Mouse (Mus musculus) inflammation-experienced regulatory T-cells, adult 6 months (primary cell): ENCODE measurements around the gene Pdzrn3. TPM values are rescaled to one million over a fixed set of nuclear protein-coding genes. Genes with fewer than 3 reads are reported as not detected.

ENCODE experiments used
- ATAC-seq: one replicate; pipeline ENCODE4 v1.8.0; 2017
- polyA plus RNA-seq, 3 experiments: library from polyadenylated mRNA; unstranded; fragments of 100-300 nt; shearing (Covaris generic); gene quantifications; one replicate each; pipeline ENCODE4 v1.2.1; 2017

Gene Pdzrn3
- polyA plus RNA-seq, 3 experiments from 2014 or later, result not detected

DNA sequence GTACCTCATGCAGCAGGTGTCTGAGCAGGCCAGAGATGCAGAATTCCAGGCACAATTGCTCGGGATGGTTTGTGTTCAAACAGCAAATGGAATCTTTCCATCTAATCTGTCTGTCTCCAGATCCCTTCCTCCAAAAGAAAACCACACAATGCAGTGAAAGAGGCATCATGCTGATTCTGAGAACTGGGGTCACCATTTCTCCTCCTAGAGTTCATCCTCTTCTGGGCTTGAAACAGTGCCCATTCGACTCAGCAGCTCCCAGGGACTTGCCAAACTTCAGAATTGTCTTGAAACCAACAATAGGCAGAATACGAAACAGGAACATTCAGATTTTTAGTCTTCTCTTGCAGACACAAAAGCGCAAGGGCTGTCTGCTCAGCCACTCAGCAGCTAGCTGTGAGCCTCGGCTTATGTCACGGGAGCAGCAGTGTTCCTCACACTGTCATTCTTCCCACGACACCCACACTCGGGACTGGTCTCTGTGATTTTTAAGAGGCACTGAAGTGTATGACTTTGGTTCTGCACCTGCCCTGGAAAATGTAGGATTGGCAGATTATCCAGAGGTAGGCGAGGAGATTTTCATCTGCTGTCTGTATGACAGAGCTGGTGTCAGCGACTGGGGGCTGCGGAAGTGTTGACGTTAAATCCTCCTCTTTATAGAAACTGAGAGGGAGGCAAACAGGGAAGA is 125.6 kb downstream of the Pdzrn3 start:
- no peak for ATAC-seq

DNA sequence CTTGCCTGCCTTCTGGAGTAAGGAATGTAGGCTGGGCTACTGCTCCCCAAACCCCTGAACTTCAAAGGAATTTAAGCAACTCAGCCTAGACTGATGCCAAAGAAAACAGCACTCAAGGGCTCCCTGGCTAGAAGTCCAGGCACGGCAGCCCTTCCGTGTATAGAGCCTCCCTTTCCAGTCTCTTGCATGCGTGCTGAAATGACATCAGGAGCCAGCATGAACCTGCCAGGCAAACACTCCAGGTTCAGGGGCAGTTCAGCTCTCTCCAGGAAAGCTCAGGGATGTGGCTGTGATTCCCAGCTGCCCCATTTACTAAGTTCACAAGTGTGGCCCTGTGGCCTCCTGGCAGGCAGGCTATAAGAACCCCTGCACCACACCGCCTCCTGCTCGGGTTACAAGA is 126.5 kb downstream of the Pdzrn3 start:
- ATAC-seq, result no peak

DNA sequence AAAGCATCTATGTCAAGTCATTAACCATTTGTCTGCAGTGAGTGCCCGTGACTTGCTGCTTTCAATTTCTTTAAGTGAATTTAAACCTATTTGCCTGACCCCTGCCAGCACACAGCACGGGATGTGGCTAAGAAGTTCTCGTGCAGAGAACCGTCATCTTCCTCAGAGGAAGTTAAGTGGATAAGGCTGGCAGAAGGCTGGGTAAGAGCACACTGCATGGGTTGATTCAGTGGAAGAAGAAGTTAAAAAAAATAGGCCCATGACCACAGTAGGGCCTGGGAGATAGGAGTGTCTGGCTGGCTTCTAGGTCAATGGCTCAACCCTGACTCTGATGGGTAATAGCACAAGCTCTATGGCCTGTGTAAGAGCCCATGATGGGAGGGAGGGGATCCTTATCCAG is 131.6 kb downstream of the Pdzrn3 start:
- ATAC-seq, result no peak

DNA sequence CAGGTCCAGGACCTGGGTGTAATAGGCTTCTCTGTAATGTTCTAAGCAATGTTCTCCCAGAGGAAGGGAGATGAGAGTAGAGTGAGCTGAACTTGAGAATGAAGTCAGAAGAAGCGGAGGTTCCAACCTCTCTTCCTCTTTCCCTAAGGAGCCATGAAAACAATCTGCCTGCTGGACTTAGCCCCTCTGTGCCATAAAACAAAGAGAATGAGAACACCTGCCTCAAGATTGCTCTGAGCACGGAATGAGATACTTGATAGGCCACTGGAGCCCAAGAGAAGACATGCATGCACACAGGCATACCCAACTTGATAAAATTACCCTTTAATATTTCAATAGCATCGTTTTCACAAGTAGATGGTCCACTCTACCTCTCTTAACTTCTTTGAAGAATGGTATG is 133.3 kb downstream of the Pdzrn3 start:
- ATAC-seq, result no peak

DNA sequence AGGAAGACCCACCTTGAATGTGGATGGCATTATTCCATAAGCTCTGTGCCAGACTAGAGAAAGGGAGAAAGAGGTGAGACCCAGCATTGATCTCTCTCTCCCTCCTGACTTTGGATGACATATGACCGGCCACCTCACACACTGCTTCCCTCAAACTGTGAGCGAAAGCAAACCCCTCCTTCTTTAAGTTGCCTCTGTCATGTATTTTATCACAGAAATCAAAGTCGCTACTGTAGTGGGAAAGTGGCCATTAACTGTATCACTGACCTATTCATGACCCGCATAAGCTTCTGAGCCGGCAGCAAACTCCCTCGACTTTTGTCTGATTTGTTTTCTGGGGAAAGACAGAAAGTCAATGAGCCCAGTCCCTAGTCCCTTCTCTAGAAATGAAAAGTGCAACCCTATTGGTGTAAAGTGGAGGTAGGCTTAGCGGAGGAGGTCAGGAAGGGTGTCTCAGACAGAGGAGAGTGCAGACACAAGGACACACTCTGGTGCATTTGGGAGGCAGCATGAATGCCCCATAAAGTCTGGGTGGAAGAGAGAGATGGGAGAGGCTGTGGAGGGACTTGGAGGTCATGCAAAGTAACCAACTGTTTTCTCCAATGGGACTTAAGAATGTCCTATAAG is 134.4 kb downstream of the Pdzrn3 start:
- no peak for ATAC-seq

DNA sequence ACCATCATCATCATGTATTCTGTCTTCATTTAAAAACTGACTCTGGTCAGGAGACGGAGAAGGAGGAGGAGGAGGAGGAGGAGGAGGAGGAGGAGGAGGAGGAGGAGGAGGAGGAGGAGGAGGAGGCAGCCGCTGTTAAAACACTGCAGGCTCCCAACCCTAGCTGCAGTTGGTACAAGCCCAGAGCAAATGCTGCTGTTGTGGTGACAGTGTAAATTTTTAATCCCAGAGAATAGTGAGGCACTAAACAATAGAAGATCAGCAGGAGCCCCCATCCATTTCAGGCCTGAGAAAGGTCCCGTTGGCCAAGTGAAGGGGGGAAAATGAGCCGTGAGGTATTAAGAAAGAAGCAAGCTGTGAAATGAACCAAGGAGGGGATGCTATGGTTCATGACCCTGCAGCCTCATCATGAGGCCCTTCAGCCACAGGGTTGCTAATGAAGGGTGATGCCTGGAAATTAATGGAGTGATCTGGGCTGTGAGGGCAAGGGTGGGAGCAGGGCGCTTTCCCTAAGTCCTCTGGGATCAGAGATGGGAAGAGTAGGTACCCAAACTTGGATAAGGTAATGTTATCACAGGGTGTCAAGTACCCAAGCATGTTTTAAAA is 141.0 kb downstream of the Pdzrn3 start:
- ATAC-seq, result no peak

DNA sequence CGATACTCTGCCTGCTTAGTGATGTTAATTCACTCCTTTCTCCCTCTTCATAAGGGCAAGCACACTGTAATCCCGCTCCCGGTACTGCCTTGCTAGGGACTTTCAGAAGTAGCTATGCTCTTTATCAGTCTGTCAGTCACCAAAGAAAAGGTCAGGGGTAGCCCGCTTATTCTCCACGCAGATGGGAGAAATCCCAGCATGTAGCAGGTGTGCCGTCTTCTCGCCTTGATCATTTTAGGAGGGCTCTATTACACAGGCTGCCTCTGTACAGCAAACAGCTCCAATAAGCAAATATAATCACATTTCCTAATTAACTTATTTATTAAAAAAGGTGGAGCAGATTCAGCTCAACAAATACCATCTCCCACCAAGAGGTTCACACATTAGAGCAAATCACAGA is 141.5 kb downstream of the Pdzrn3 start:
- no peak for ATAC-seq

DNA sequence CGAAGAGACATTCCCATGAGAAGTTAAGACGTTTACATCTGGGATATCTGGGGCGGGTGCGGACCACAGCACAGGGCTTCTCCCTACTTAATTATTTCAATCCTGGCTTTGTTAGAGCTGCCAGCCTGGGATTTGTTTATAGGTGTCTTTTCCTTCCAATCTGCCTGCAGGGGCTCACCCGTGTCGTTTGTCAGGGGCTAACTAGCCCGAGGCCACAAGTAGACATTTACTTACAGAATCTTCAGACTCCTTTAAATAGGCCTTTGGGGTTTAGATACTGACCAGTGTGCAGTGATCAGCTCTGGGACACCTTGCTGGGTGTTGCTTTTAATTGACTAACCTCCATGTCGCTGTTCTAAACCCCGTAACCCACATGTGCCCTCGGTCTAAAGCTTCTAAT is 143.3 kb downstream of the Pdzrn3 start:
- ATAC-seq, result no peak

DNA sequence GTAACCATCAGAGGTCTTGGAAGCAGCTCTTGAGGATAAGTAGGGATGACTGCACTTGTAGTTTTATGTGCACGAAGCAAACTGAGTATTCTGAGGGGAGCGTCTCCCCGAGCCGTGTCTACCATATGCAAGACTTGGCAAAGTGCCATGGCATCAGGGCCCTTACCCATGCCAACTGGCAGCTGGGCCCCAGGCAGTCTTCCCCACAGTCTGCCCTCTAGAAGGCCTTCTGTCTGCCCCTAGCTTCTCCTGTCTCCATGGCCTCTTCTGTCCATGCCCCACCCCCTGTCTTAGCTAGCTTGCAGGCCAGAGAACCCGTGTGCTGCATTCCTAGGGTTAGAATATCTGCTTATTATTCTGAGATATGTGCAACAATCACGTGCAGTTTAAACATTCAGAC is 144.0 kb downstream of the Pdzrn3 start:
- no peak for ATAC-seq

DNA sequence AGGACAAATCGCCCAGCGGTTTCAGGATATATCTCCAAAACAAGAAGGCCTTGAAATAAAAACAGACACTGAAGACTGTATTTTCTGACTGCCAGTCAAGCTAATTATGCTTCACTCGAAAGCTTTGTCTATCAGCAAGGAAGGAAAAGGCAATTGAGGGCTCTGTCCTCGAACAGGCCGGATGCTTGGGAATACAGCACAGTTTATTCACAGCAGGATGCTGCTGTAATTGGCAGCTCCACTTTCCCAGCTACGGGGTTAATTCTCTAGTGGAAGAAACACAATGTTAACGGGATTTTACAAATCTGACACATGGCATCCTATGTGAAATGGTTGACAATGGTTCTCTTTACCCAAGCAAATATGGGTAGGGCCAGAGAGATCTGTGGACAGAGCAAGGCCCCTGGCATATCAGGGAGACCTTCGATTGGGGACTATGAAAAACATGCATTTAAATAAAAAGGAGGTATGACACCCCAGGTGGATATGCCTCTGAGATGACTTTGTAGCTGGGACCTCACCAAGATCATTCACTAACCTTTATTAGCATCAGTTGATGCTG is 150.3 kb downstream of the Pdzrn3 start:
- no peak for ATAC-seq

DNA sequence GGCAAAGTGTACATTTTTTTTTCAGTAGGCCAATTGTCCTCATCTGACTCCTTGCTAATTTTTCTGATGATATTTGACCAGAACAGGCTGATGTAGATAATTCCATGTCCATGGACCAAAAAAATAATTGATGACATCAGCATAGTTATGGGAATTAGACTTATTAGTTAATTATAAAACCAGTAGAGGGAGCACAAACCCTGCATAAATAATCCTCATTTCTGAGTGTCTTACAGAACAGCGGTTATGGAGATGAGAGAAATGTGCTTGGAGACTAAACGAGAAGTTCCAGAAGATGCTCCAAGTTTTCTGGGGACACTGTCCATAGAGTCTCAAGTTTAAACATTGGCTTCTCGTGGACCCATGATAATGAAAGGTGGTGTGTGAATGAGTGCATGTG is 157.4 kb downstream of the Pdzrn3 start:
- no peak for ATAC-seq

DNA sequence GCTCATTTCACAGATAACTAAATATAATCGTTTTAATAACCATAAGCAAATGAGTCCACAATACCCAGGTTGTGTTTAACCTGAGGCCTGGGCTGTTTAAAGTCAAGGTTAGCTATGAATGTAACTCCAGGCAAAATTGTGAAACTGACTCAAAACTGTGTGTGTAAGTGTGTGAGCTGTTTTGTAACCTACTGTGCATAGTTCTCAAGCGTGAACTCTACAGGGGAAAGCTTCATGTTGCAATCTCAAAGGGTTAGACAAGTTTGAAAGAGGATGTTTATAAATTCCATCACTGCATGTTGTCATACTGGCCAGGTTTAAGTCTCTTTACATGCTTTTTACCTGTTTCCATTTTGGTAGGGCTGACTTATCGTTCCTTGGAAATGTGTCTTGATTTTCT is 158.7 kb downstream of the Pdzrn3 start:
- ATAC-seq, result no peak

DNA sequence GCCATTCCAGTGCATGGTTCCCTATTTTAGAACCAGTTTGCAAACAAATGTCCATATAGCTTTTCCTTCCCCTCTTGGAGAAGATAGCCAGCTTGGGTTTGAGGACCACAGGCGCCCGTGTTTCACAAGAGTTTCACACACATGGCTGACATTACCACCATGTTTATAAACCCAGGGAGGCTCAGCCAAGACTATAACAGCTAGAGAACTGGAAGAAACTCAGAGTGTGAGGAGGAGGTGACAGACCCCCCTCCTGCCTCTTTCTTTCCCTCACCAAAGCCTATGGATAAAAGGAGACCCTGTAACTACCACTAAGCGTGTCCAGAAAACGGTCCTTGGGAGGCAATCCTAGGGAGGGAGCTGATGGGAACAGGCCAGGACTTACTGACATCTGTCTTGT is 159.5 kb downstream of the Pdzrn3 start:
- ATAC-seq, result no peak

DNA sequence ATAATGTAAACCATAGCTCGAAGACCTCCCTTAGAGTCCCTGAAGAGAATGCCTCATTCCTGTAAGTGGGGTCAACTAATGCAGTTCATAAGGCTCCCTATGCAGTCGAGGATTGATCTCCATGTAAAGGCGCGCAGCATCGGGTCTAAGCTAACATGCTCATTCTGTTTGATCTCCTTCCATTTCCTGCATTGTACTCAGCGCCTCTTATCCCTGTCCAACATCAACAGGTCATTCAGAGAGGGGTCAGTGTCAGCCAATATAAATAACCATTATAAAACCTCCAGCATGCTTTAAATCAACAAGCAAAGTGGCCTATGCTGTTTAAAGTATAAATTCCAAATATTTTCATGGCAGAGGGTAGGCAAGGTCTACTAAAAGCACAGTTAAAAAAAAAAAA is 159.9 kb downstream of the Pdzrn3 start:
- no peak for ATAC-seq

DNA sequence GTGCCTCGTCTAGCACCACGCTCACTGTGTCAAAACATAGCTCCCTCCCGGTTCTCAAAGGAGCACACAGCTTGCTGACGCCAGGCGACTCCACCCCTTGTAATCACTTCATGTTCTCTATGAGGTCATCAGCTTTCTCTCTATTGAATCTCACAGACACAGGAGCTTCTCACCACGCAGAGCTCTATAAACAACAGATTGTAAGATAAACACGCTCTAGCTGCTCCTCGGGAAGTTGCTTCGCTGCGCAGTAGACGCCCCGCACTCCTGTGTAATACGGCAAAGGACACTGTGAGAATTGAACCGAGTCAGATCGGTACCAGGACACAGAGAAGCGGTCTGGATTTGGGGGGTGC is 162.3 kb downstream of the Pdzrn3 start:
- no peak for ATAC-seq

DNA sequence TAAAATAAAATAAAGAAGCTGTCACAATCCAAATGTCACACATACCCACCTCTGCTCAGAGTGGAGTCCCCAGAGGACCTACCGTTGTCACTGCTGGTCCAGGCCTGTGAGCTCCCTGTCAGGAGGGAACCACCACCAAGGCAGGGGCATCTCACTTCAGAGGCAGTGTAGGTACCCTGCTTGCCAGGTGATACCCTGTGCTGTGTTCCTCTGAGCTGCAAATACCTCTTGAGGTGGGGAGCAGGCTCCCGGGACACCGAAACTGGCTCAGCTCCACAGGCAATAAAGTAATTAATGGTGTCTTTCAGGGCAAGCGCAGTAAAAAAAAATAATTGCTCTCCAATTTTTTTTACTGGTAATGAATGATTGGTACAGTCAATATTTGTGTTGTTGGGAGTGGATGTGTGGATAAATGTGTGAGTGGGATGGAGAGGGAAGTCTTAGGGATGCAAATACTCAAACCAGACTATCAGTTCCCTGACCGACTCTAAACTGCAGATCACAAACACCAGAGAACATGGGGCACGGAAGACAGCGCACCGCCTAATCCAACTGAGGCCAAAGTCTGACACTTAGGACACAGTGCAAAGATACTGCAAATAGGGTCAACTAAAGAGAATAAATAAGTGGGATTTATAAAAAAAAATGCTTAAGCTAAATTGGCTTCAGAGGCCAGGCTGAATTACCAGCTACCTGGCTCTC is 162.8 kb downstream of the Pdzrn3 start:
- ATAC-seq, result no peak

DNA sequence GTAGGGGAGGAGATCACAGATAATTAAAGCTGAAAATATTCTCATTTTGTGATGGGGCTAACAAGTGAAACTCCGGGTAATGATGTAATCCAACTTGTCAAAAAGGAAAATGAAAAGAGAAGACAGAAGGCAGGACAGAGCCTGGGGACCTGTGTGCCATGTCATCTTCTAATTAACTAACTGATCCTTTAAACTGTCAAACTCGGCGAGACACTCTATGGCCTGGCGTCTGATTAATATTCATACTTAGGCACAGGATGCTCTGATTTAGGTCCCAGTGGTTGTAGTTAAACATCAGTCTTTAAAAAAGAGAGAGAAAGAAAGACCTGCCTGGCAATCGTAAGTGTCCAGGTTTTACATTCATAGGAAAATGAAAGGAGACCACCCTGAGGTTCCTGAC is 164.6 kb downstream of the Pdzrn3 start:
- no peak for ATAC-seq

DNA sequence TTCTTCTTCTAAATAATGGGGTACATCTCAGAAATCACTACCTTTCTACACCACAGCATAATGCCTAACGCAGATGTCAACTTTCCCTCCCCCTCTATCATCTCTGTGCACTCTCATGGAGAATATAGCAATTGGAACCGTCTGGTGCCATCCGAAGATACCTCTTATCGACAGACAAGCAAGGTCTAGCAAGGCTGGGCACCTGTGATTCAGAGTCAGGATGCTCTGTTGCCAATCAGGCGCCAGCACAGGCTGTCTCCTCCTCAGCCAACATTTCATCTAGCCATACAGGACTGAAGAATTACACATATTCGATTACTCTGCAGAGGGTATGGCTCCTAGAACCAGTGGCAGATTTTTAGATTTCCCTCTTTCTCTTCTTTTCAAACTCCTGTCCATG is 165.6 kb downstream of the Pdzrn3 start:
- no peak for ATAC-seq

DNA sequence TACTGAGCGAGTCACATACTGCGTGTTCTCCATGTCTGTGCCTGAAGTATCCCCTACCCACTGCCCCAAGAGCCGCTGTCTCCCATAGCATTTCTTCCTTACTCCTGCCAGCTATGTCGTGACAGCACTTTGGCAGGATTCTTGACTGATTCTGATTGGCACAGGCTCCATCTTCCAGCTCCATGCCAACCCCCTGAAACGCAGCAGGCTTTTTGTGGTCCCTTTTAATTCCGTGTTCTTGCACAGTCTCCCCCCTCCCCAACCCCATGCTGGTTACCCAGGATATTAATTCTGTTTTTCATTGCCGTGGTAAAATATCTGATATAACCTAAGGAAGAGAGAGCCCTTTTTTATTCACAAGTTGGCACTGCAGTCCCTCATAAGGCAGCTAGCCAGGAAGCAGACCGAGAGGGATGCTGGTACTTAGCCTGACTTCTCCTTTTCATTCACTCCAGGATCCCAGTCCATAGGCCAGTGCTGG is 166.3 kb downstream of the Pdzrn3 start:
- no peak for ATAC-seq

DNA sequence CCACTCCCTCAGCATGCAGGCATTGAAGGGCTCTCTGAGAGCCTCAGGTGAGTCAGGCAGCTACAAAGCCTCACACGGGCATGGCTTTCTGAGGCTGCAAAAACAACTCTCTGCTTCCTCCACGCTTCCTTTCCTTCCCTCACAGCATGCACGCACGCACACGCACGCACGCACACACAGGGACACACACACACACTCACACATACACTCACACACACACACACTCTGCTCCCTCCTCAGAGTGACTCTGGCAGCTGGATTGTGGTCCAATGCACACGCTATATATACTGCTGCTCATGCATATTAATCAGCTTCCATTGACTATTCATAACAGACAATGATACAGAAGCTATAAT is 178.8 kb downstream of the Pdzrn3 start:
- no peak for ATAC-seq

DNA sequence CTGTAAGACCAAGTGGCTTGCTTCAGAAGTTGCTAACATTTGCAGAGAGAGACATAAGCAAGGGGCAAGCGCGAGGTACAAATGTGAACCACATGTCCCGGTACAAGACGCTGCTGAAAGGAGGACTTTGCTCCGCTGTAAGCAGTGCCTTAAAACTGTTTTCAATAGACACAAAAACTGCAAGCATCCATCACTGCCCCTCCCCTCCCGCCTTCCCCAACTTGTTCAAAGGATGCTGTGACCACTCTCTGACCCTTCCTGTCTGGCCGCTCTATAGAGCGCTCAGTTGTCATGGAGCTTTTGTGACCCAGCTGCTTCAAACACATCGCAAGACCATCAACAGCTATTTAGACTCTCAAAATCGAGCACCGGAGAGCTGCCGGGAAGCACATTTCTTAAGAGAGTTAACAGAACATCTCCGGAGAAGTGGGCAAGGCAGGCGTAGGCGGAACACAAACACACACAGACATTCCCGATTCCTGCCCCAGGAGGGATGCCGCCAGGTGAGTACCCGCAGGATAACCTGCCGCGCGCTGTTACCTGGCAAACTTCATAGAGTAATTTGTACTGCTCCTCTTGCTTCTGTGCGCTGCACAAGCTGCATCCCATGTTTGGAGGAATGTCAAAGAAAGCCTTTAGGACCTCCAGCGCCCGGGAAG is 179.3 kb downstream of the Pdzrn3 start:
- ATAC-seq, result no peak

DNA sequence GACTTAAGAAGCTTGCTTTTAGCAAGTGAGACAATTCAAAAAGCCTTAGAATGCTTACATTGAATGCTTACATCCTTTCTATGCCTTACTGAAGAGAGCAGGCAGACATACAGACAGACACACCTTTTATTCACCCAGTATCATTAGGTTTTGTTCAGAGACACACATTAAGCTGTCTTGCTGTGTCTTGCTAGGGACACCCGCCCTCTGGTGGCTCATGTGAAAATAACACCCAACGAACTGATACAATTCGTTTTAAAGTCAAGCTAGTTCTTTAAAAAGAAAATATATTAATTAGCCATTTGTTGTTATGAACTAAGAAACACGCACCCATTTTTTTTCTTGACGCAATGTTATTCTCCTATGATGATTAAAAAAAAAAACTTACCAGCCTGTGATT is 180.1 kb downstream of the Pdzrn3 start:
- ATAC-seq, result no peak

DNA sequence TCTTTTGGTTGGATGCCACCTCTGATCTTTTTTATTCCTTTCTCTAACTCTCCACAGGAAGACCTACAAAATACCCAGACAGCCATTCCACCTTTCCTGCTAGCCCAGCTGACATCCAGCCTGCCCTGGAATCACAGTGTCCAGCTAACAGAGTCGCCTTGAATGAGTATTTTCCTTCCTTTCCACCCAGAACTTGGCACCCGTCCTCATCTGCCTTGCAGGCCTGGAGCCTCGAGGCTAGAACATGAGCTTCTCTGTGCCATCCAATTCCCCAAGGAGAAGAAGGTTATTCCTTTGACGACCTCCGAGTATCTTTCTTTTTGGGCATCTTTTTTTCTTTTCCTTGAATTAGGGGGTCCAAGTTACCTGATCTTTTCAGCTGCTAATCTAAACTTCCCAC is 181.8 kb downstream of the Pdzrn3 start:
- no peak for ATAC-seq
